Mouse (Mus musculus): ENCODE data around the gene Poldip3. TPM values are rescaled to one million over a fixed set of nuclear protein-coding genes. Genes with fewer than 3 reads are reported as not detected.

Poldip3 gene
- polyA plus RNA-seq, 1 experiment, result 108 TPM

DNA sequence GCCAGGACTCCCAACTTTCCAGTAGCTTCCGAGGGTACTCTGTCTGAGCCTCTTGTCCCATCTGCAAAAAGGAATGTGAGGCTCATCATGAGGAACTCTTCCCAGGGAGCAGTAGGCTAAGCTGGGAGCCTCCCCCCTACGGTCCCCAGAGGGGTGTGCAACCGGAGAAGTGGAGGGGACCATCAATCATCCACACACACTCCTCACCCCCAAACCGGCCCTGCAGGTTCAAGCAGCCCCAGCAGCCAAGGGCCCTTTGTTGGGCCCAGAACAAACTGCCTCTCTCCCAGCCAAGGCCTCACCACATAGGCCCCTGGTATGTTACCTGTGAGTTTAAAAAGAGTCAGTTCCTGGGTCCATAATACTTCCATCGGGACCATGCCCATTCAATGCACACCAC lies 17.9 kb upstream of the Poldip3 start:
- Histone ChIP-seq H3K79me3 (ENCODE audit: low read depth) (peaks cover 53% of the 10 kb centered on the region), H3ac (ENCODE audit: control insufficient read depth, insufficient read length, low read depth) (peak overlapping the region; percentile 2), H3K27me3 (ENCODE audit: control insufficient read depth, insufficient read depth, insufficient read length) (no peaks in the 10 kb centered on the region), H3K79me2 (ENCODE audit: control insufficient read depth, insufficient read depth) (peaks cover 77% of the 10 kb centered on the region), H3K4me3 (ENCODE audit: insufficient read depth, poor library complexity, severe bottlenecking) (no peak overlapping the region), H3K36me3 (ENCODE audit: control insufficient read depth, insufficient read depth) (peaks cover 30% of the 10 kb centered on the region)
- TF ChIP-seq MAX (IDR thresholded peaks at IDR 0.05) (no peak), CEBPB (IDR thresholded peaks at IDR 0.05; ENCODE audit: low read depth) (no peak), CTCF (IDR thresholded peaks at IDR 0.05; ENCODE audit: control insufficient read depth, insufficient read depth, insufficient read length) (no peak), MYOG (IDR thresholded peaks at IDR 0.05; ENCODE audit: control insufficient read depth, extremely low read depth, insufficient read length) (no peak), MYOD1 (IDR thresholded peaks at IDR 0.05; ENCODE audit: control insufficient read depth, insufficient read length, low read depth) (no peak), USF1 (IDR thresholded peaks at IDR 0.05; ENCODE audit: low read depth) (no peak), FOSL1 (IDR thresholded peaks at IDR 0.05; ENCODE audit: insufficient read depth, low read length, poor library complexity, severe bottlenecking) (no peak)

DNA sequence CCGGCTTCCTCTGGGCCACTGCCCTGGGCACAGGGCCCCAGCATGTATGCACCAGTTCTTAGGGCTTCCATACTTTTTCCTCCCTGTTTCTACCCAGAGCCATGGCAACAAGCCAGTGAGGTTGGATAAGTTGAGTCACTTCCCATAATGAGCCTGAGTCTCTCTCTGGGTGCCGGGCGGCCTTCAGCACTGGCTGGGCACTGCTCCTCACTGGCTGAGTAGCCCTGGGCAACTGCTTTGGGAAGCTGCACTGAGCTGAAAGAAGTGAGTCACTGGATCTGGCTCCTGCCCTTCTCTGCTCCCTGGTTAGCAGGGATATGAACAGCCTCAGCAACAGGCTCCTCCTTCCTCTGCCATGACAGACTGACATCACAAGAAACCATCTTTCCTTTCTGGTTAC lies 17.5 kb upstream of the Poldip3 start:
- H3K79me3 ChIP-seq (ENCODE audit: low read depth), result peaks cover 52% of the 10 kb centered on the region
- H3K27me3 ChIP-seq (ENCODE audit: control insufficient read depth, insufficient read depth, insufficient read length), result no peaks in the 10 kb centered on the region
- no peak overlapping the region for H3ac ChIP-seq (ENCODE audit: control insufficient read depth, insufficient read length, low read depth)
- H3K36me3 ChIP-seq (ENCODE audit: control insufficient read depth, insufficient read depth), result peaks cover 34% of the 10 kb centered on the region
- H3K79me2 ChIP-seq (ENCODE audit: control insufficient read depth, insufficient read depth), result peaks cover 73% of the 10 kb centered on the region
- no peak for TF ChIP-seq MYOD1 (IDR thresholded peaks at IDR 0.05; ENCODE audit: control insufficient read depth, insufficient read length, low read depth)
- TF ChIP-seq FOSL1 (IDR thresholded peaks at IDR 0.05; ENCODE audit: insufficient read depth, low read length, poor library complexity, severe bottlenecking), result peak; percentile 75
- no peak for TF ChIP-seq MYOG (IDR thresholded peaks at IDR 0.05; ENCODE audit: control insufficient read depth, extremely low read depth, insufficient read length)
- TF ChIP-seq USF1 (IDR thresholded peaks at IDR 0.05; ENCODE audit: low read depth), result no peak
- peak; percentile 67 for TF ChIP-seq MAX (IDR thresholded peaks at IDR 0.05)
- TF ChIP-seq CTCF (IDR thresholded peaks at IDR 0.05; ENCODE audit: control insufficient read depth, insufficient read depth, insufficient read length), result no peak
- no peak for TF ChIP-seq CEBPB (IDR thresholded peaks at IDR 0.05; ENCODE audit: low read depth)
- H3K4me3 ChIP-seq (ENCODE audit: insufficient read depth, poor library complexity, severe bottlenecking), result no peak overlapping the region

DNA sequence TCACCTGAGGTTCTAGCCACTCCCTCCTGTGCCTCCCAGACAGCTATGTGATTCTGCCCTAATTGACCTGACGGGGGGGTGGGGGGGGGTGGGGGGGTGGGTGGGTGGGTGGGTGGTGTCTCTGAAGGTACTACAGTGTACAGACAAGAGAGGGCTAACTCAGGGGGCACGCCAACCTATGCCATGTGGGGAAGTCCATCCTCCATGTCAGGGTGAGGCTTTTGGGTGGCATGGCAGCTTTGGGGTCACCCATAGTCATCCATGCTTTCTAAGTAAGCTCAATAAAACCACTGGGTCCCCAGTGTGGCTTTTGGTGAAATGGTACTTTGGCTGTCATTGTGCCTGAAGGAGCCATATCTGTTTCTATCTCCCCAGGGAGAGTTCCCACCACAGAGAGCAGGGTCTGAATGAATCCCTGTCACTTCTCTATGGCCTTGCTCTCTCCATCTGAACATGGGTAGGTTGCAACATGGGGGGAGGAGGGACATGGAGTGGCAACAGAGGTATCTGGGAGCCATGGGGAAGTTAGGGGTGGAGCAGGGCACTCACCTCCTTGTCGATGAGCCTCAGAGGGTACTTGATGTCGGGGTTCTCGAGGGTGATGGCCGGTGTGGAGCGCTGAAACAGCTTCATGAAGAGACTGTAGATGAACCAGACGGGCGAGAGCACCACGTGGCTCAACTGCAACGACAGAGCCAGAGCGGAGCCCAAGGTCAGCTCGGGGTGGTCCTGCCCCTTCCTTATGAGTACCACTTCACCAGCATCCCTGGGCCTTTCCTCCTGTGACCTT lies 16.5 kb upstream of the Poldip3 start:
- no peak overlapping the region for H3K4me3 ChIP-seq (ENCODE audit: insufficient read depth, poor library complexity, severe bottlenecking)
- TF ChIP-seq MYOG (IDR thresholded peaks at IDR 0.05; ENCODE audit: control insufficient read depth, extremely low read depth, insufficient read length) (no peak), USF1 (IDR thresholded peaks at IDR 0.05; ENCODE audit: low read depth) (no peak), CEBPB (IDR thresholded peaks at IDR 0.05; ENCODE audit: low read depth) (no peak)

DNA sequence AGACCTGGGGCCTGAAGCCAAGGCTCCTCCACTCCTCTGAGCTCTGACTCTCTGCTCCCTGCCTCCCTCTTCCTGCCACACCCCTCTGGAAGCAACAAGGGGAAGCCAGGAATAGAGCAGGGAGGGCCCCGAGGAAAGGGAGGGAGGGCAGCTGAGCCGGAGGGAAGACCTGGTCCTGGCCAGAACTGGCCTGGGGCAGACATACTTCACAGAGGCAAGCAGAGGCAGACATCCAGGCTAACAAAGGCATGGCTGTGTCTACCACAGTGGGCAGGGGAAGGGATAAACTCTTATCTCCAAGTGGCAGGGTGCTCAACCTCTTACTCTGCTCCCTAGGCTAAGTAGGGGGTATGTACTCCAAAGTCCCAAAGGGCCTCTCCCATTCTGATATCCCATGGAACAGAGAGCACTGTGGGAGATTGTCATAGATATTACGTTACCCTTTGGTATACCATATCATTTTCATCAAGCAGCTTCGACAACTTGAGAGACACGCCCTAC lies 15.8 kb upstream of the Poldip3 start:
- Histone ChIP-seq H3K36me3 (ENCODE audit: control insufficient read depth, insufficient read depth) (peaks cover 46% of the 10 kb centered on the region), H3K27me3 (ENCODE audit: control insufficient read depth, insufficient read depth, insufficient read length) (no peaks in the 10 kb centered on the region), H3K79me2 (ENCODE audit: control insufficient read depth, insufficient read depth) (peaks cover 57% of the 10 kb centered on the region), H3K79me3 (ENCODE audit: low read depth) (peaks cover 36% of the 10 kb centered on the region), H3K4me3 (ENCODE audit: insufficient read depth, poor library complexity, severe bottlenecking) (no peak overlapping the region), H3ac (ENCODE audit: control insufficient read depth, insufficient read length, low read depth) (peak overlapping the region; percentile 19)
- TF ChIP-seq MYOG (IDR thresholded peaks at IDR 0.05; ENCODE audit: control insufficient read depth, extremely low read depth, insufficient read length), result no peak
- no peak for TF ChIP-seq MAX (IDR thresholded peaks at IDR 0.05)
- TF ChIP-seq FOSL1 (IDR thresholded peaks at IDR 0.05; ENCODE audit: insufficient read depth, low read length, poor library complexity, severe bottlenecking), result no peak
- no peak for TF ChIP-seq MYOD1 (IDR thresholded peaks at IDR 0.05; ENCODE audit: control insufficient read depth, insufficient read length, low read depth)

More for the DNA sequence above, 16.5 kb upstream of the Poldip3 start:
- no peaks in the 10 kb centered on the region for H3K27me3 ChIP-seq (ENCODE audit: control insufficient read depth, insufficient read depth, insufficient read length)
- peaks cover 43% of the 10 kb centered on the region for H3K79me3 ChIP-seq (ENCODE audit: low read depth)
- peaks cover 64% of the 10 kb centered on the region for H3K79me2 ChIP-seq (ENCODE audit: control insufficient read depth, insufficient read depth)
- no peak overlapping the region for H3ac ChIP-seq (ENCODE audit: control insufficient read depth, insufficient read length, low read depth)
- peaks cover 39% of the 10 kb centered on the region for H3K36me3 ChIP-seq (ENCODE audit: control insufficient read depth, insufficient read depth)

DNA sequence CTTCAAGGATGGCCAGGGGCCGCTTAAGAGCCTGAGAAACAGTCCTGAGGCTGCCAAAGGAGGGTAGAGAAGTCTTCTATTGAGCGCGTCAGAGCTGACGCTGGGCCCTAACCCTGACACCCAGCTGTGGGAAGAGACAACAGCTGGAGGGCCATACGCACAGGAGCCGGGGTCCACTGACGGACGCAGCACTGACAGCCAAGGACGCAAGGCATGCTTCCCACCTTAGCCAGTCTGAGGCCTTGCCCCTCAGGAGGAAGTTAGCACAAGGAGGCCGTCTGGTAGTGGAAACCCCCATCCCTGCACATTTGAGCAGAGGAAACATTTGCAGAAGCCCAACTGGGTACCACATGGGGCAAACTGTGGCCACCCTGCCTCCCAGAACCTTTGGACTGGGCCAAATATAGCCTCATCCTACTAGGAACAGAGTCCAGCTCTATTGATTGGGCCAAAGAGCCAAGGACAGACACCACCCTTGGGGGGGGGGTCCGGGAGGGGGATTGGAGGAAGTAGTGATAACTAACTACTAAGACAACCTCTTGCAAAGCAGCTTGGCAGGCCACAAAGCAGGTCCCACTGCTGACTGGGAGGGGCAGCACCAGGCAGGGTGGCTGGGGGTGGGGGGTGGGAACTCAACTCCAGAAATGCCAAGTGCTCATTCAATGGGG lies 13.8 kb upstream of the Poldip3 start:
- peaks cover 66% of the 10 kb centered on the region for H3K36me3 ChIP-seq (ENCODE audit: control insufficient read depth, insufficient read depth)

More for the DNA sequence above, 13.8 kb upstream of the Poldip3 start:
- peaks cover 37% of the 10 kb centered on the region for H3K79me2 ChIP-seq (ENCODE audit: control insufficient read depth, insufficient read depth)
- no peak for TF ChIP-seq MAX (IDR thresholded peaks at IDR 0.05)
- TF ChIP-seq CTCF (IDR thresholded peaks at IDR 0.05; ENCODE audit: control insufficient read depth, insufficient read depth, insufficient read length), result no peak
- no peak for TF ChIP-seq USF1 (IDR thresholded peaks at IDR 0.05; ENCODE audit: low read depth)
- TF ChIP-seq MYOD1 (IDR thresholded peaks at IDR 0.05; ENCODE audit: control insufficient read depth, insufficient read length, low read depth), result no peak
- TF ChIP-seq MYOG (IDR thresholded peaks at IDR 0.05; ENCODE audit: control insufficient read depth, extremely low read depth, insufficient read length), result no peak
- no peak for TF ChIP-seq FOSL1 (IDR thresholded peaks at IDR 0.05; ENCODE audit: insufficient read depth, low read length, poor library complexity, severe bottlenecking)
- TF ChIP-seq CEBPB (IDR thresholded peaks at IDR 0.05; ENCODE audit: low read depth), result no peak
- H3K4me3 ChIP-seq (ENCODE audit: insufficient read depth, poor library complexity, severe bottlenecking), result no peak overlapping the region
- H3K27me3 ChIP-seq (ENCODE audit: control insufficient read depth, insufficient read depth, insufficient read length), result no peaks in the 10 kb centered on the region
- peaks cover 16% of the 10 kb centered on the region for H3K79me3 ChIP-seq (ENCODE audit: low read depth)
- no peak overlapping the region for H3ac ChIP-seq (ENCODE audit: control insufficient read depth, insufficient read length, low read depth)
